Mouse (Mus musculus) CH12.LX (cell line): ENCODE measurements at regions not wholly inside any gene's neighbourhood (a gene's known extent, or its start where the extent isn't known, plus 50 kb on each side); places are given as distances from the start of the nearest gene placed in this dataset.

Experiments used
- DNase-seq: peaks from one replicate; pipeline ENCODE4 v3.0.0-alpha.2; 2013; ENCODE audit errors: extremely low read depth
- H3K27ac ChIP-seq: 2 replicates; pipeline ENCODE4 v1.5.1; 2012; ENCODE audit warnings: low read depth, mild to moderate bottlenecking, control low read depth, moderate library complexity; ENCODE audit not compliant: insufficient read depth
- H3K27me3 ChIP-seq: replicated peaks from 2 replicates; pipeline ENCODE3; 2012; ENCODE audit warnings: inconsistent platforms
- H3K36me3 ChIP-seq, 2 experiments: replicated peaks in 1 of 2; 2 replicates each; pipeline versions ENCODE3 to v1.6.1; 2012; ENCODE audit warnings: inconsistent platforms in 1 of 2, low read length in 1 of 2, mild to moderate bottlenecking in 1 of 2, mixed read lengths in 1 of 2, moderate library complexity in 1 of 2; ENCODE audit not compliant: control insufficient read depth in 1 of 2, insufficient read depth in 1 of 2
- H3K4me1 ChIP-seq, 2 experiments: 2 replicates each; pipeline ENCODE4 v1.6.1; 2012; ENCODE audit warnings: inconsistent platforms in 1 of 2, moderate library complexity in 1 of 2; ENCODE audit not compliant: insufficient read depth in 2 of 2, control insufficient read depth in 1 of 2
- H3K4me2 ChIP-seq: 2 replicates; pipeline ENCODE4 v1.6.1; 2012; ENCODE audit warnings: low read depth, mild to moderate bottlenecking, control low read depth; ENCODE audit not compliant: poor library complexity, insufficient read depth, severe bottlenecking
- H3K4me3 ChIP-seq, 3 experiments: fragments of 150-350 bp in 1 of 3; sonication (generic) in 1 of 3; replicated peaks in 1 of 3; 2 replicates each; pipeline versions ENCODE3 to v1.5.1; 2011 to 2012; ENCODE audit warnings: low read depth in 2 of 3, low read length in 2 of 3, mild to moderate bottlenecking in 2 of 3, moderate library complexity in 2 of 3, control low read depth in 1 of 3, improper control_type of control experiment in 1 of 3, inconsistent platforms in 1 of 3, mixed read lengths in 1 of 3; ENCODE audit not compliant: poor library complexity in 1 of 3
- H3K79me2 ChIP-seq: replicated peaks from 2 replicates; pipeline ENCODE4 v1.6.1; 2012; ENCODE audit warnings: mild to moderate bottlenecking, moderate library complexity; ENCODE audit not compliant: control insufficient read depth, poor library complexity, insufficient read depth, severe bottlenecking; ENCODE audit errors: extremely low read depth
- H3K9ac ChIP-seq: 2 replicates; pipeline ENCODE4 v1.6.1; 2012; ENCODE audit warnings: low read depth, mild to moderate bottlenecking, control low read depth, moderate library complexity; ENCODE audit not compliant: insufficient read depth
- H3K9me3 ChIP-seq: replicated peaks from 2 replicates; pipeline ENCODE3; 2012; ENCODE audit warnings: low read length, inconsistent platforms, mixed read lengths
- BHLHE40 ChIP-seq: IDR thresholded peaks from 2 replicates; pipeline ENCODE4 v1.6.1; 2011; ENCODE audit warnings: mild to moderate bottlenecking, low read depth, low read length, improper control_type of control experiment
- CHD1 ChIP-seq: IDR thresholded peaks from 2 replicates; pipeline ENCODE4 v1.6.1; 2012; ENCODE audit warnings: low read depth, low read length, improper control_type of control experiment, inconsistent platforms
- CTCF ChIP-seq, 2 experiments: IDR thresholded peaks in 1 of 2; conservative IDR thresholded peaks in 1 of 2; 2 replicates each; pipeline ENCODE4 v1.5.1; 2011 to 2012; ENCODE audit warnings: low read depth in 2 of 2, low read length in 2 of 2, improper control_type of control experiment in 1 of 2, inconsistent platforms in 1 of 2, mild to moderate bottlenecking in 1 of 2, moderate library complexity in 1 of 2
- ELF1 ChIP-seq: IDR thresholded peaks from 2 replicates; pipeline ENCODE4 v1.6.1; 2014; ENCODE audit warnings: low read depth, mild to moderate bottlenecking, inconsistent platforms, low read length, improper control_type of control experiment
- ETS1 ChIP-seq: conservative IDR thresholded peaks from 2 replicates; pipeline ENCODE4 v1.6.1; 2012; ENCODE audit warnings: low read depth, mild to moderate bottlenecking, inconsistent platforms, low read length, improper control_type of control experiment, moderate library complexity
- GABPA ChIP-seq: IDR thresholded peaks from 2 replicates; pipeline ENCODE4 v1.6.1; 2012; ENCODE audit warnings: low read depth, low read length, improper control_type of control experiment, inconsistent platforms; ENCODE audit not compliant: insufficient replicate concordance
- IRF4 ChIP-seq: IDR thresholded peaks from 2 replicates; pipeline ENCODE4 v1.6.1; 2014; ENCODE audit warnings: low read depth, mild to moderate bottlenecking, inconsistent platforms, low read length, improper control_type of control experiment
- KAT2A ChIP-seq: IDR thresholded peaks from 2 replicates; pipeline ENCODE4 v1.6.1; 2012; ENCODE audit warnings: low read length, improper control_type of control experiment, inconsistent platforms; ENCODE audit not compliant: insufficient replicate concordance
- MEF2A ChIP-seq: IDR thresholded peaks from 2 replicates; pipeline ENCODE4 v1.6.1; 2014; ENCODE audit warnings: low read depth, mild to moderate bottlenecking, inconsistent platforms, low read length, improper control_type of control experiment, borderline replicate concordance
- MXI1 ChIP-seq: IDR thresholded peaks from 2 replicates; pipeline ENCODE4 v1.6.1; 2011; ENCODE audit warnings: mild to moderate bottlenecking, low read depth, low read length, improper control_type of control experiment
- MYC ChIP-seq: IDR thresholded peaks from 2 replicates; pipeline ENCODE4 v1.6.1; 2011; ENCODE audit warnings: low read depth, mild to moderate bottlenecking, improper control_type of control experiment, low read length
- NRF1 ChIP-seq: IDR thresholded peaks from 2 replicates; pipeline ENCODE4 v1.6.1; 2014; ENCODE audit warnings: low read depth, mild to moderate bottlenecking, inconsistent platforms, low read length, improper control_type of control experiment, moderate library complexity
- POLR2A ChIP-seq: IDR thresholded peaks from 2 replicates; pipeline ENCODE4 v1.6.1; 2011; ENCODE audit warnings: low read depth, mild to moderate bottlenecking, improper control_type of control experiment, low read length
- SMC3 ChIP-seq: IDR thresholded peaks from 2 replicates; pipeline ENCODE4 v1.6.1; 2011; ENCODE audit warnings: low read depth, low read length, improper control_type of control experiment
- TCF12 ChIP-seq: IDR thresholded peaks from 2 replicates; pipeline ENCODE4 v1.6.1; 2014; ENCODE audit warnings: low read depth, mild to moderate bottlenecking, inconsistent platforms, low read length, improper control_type of control experiment
- dilution Hi-C: fragments of 300-500 bp; cut with MboI; formaldehyde crosslinking; loops from 2 replicates; pipeline ENCODE4 v1.14.3; 2020; ENCODE audit warnings: low sequenced_read_pairs; ENCODE audit not compliant: extremely low pct_unique_long_range_greater_than_20kb, extremely low pct_ligation_motif_present
- in situ Hi-C: fragments of 300-500 bp; cut with MboI; formaldehyde crosslinking; loops from 3 replicates; pipeline ENCODE4 v1.14.3; 2019; ENCODE audit warnings: low sequenced_read_pairs, low pct_ligation_motif_present, low pct_unique_long_range_greater_than_20kb, mixed read lengths

DNA sequence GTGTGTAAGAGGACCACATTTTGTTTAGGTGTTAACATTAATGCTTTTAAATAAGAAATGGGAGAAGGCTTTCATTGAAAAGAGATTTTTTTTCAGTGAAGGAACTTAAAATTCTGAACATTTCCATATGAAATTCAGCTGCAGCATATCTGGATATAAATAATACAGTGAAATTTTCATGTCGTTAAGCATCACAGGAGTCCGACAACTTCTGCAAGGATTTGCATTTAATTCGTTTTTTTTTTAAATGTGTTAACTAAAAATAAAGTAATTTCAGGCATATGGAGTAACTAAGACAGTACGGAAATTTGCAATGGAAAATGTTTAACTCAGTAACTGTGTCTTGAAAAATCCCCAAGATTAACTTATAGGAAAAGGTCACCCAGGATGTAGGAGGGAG, 351.5 kb downstream of the Phkb start:
- no peak for DNase-seq
- Histone ChIP-seq H3K27me3 (no peaks in the 10 kb centered on the region), H3K36me3 (no peaks in the 10 kb centered on the region), H3K4me1 (no peaks in the 10 kb centered on the region)
- TF ChIP-seq ETS1 (no peak), ELF1 (no peak), GABPA (no peak), MXI1 (no peak), CTCF (conservative IDR thresholded peaks at IDR 0.05 in 1 of 2, IDR thresholded peaks at IDR 0.05 in 1 of 2; ENCODE audit: low read depth in 2 of 2, low read length in 2 of 2) (no peak), BHLHE40 (no peak), SMC3 (no peak), NRF1 (no peak), CHD1 (no peak), MYC (no peak), KAT2A (no peak)
- TF ChIP-seq, all 38 proteins: peak for 0
- Histone ChIP-seq H3K9me3 (no peaks in the 10 kb centered on the region), H3K79me2 (no peaks in the 10 kb centered on the region), H3K4me2 (no peak overlapping the region), H3K27ac (no peak overlapping the region), H3K9ac (no peak overlapping the region), H3K4me3 (no peak overlapping the region)
- in situ Hi-C loops, result no loop called here
- dilution Hi-C loops, result no loop called here

- in situ Hi-C loops (no loop called here), dilution Hi-C loops (no loop called here)
- H3K4me2 ChIP-seq, result no peak overlapping the region
- no peaks in the 10 kb centered on the region for H3K79me2 ChIP-seq
- H3K4me3 ChIP-seq, result no peak overlapping the region
- H3K4me1 ChIP-seq, result no peaks in the 10 kb centered on the region
- H3K9ac ChIP-seq, result no peak overlapping the region
- DNase-seq, result no peak
- H3K27ac ChIP-seq, result no peak overlapping the region
- H3K36me3 ChIP-seq, result no peaks in the 10 kb centered on the region
- H3K9me3 ChIP-seq, result no peaks in the 10 kb centered on the region
- TF ChIP-seq POLR2A (no peak), IRF4 (no peak), MEF2A (no peak), GABPA (no peak), TCF12 (no peak)
- no peaks in the 10 kb centered on the region for H3K27me3 ChIP-seq
Observed at GRCm38 (mm10) chr8:86184671-86185070, 343.9 kb downstream of the Phkb start.

DNA sequence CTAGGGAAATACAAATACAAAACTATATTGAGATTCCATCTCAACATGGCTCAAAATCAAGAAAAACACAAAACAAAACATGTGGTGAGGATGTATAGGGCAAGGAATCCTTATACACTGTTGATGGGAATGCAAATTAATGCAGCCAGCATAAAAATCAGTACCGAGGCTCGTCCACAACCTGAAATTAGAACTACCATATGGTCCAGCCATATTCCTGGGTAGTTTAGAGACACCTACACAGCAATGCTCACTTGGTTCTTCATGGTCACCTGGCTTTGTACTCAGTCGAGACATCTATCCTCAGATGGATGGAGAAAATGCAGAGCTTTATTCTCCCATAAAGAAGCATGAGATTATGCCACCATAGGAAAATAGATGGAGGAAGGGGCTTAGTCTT, 340.0 kb downstream of the Phkb start:
- H3K9me3 ChIP-seq, result no peaks in the 10 kb centered on the region
- H3K4me2 ChIP-seq, result no peak overlapping the region
- no peaks in the 10 kb centered on the region for H3K4me1 ChIP-seq
- in situ Hi-C loops (no loop called here), dilution Hi-C loops (no loop called here)
- no peaks in the 10 kb centered on the region for H3K27me3 ChIP-seq
- H3K36me3 ChIP-seq, result no peaks in the 10 kb centered on the region
- H3K4me3 ChIP-seq, result no peak overlapping the region
- no peaks in the 10 kb centered on the region for H3K79me2 ChIP-seq
- no peak for TF ChIP-seq CTCF (conservative IDR thresholded peaks at IDR 0.05 in 1 of 2, IDR thresholded peaks at IDR 0.05 in 1 of 2; ENCODE audit: low read depth in 2 of 2, low read length in 2 of 2)
- DNase-seq, result no peak
- H3K27ac ChIP-seq, result no peak overlapping the region
- H3K9ac ChIP-seq, result no peak overlapping the region
